ENCODE assay signal across 22 mouse cellular contexts in the genomic region with DNA sequence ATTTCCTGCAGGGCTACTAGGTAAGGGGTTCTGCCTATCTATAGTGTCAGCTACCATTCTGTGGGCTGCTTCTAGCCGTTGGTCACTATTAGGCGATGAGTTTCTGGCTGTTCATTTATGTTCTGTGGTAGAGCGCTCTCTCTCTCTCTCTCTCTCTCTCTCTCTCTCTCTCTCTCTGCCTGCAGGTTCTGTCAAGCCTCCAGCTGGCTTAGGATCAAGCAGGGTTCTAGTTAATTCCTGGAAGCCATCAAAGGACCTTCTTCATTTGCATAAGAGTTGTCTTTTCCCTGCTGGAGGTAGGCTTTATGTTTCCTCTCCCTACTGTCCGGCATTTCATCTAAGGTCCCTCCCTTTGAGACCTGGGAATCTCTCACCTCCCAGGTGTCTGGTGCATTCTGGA.
DNase-seq lines count a peak whose midpoint lies in the region; ATAC-seq lines count a peak whose summit lies in the region.
"Had no signal": no experiment of that assay in that cellular context is flagged by ENCODE, and none has a peak within 500 bp of the region (broad histone marks: within the 10 kb centered on the region; RNA-seq: fewer than 3 reads in every experiment).

No protein-coding gene starts in this region.

- H3K36me3 ChIP-seq in hindbrain, embryonic 16.5 days (ENCODE audit: control insufficient read depth, insufficient read depth, low read length), result no peaks in the 10 kb centered on the region
- H3K36me3 ChIP-seq in hindbrain, embryonic 13.5 days, result no peaks in the 10 kb centered on the region
- H3K36me3 ChIP-seq in midbrain, embryonic 16.5 days (ENCODE audit: control insufficient read depth, insufficient read depth, low read length), result no peaks in the 10 kb centered on the region
- H3K36me3 ChIP-seq in midbrain, embryonic 11.5 days (ENCODE audit: control insufficient read depth, insufficient read depth, low read length), result no peaks in the 10 kb centered on the region
- H3K36me3 ChIP-seq: embryonic facial prominence, embryonic 15.5 days; forebrain, embryonic 10.5 days; heart, embryonic 10.5 days; hindbrain, embryonic 15.5 days had no signal

- 29% methylated on average over 4 of the region's 4 CpGs for WGBS in hindbrain, embryonic 16.5 days
- WGBS in hindbrain, embryonic 13.5 days, result 30% methylated on average over 4 of the region's 4 CpGs
- WGBS in midbrain, embryonic 16.5 days, result 24% methylated on average over 4 of the region's 4 CpGs
- 31% methylated on average over 4 of the region's 4 CpGs for WGBS in midbrain, embryonic 11.5 days

- H3K4me3 ChIP-seq in hindbrain, embryonic 16.5 days (ENCODE audit: low read length), result no peak overlapping the region
- no peak overlapping the region for H3K4me3 ChIP-seq in hindbrain, embryonic 13.5 days
- H3K4me3 ChIP-seq in midbrain, embryonic 16.5 days (ENCODE audit: low read depth, low read length), result no peak overlapping the region
- H3K4me3 ChIP-seq in midbrain, embryonic 11.5 days (ENCODE audit: low read depth, low read length), result no peak overlapping the region
- H3K4me3 ChIP-seq: embryonic facial prominence, embryonic 15.5 days; erythroblast, embryonic 14.5 days; forebrain, embryonic 10.5 days; heart, embryonic 10.5 days; hindbrain, embryonic 15.5 days had no signal

- 0 out of 2 replicates have a peak, but pooled peaks have one; percentile 57 for ATAC-seq in hindbrain, embryonic 16.5 days
- no peak for ATAC-seq in hindbrain, embryonic 13.5 days (ENCODE audit: low FRiP score)
- peak; percentile 19; the same call in 1 of the 2 replicates for ATAC-seq in midbrain, embryonic 16.5 days
- ATAC-seq in midbrain, embryonic 11.5 days (ENCODE audit: low FRiP score), result no peak
- ATAC-seq: forebrain, embryonic 16.5 days had no signal

- no peaks in the 10 kb centered on the region for H3K9me3 ChIP-seq in hindbrain, embryonic 16.5 days (ENCODE audit: control insufficient read depth, low read length)
- no peaks in the 10 kb centered on the region for H3K9me3 ChIP-seq in hindbrain, embryonic 13.5 days
- no peaks in the 10 kb centered on the region for H3K9me3 ChIP-seq in midbrain, embryonic 16.5 days (replicated peaks; ENCODE audit: control insufficient read depth, low read length, poor library complexity, severe bottlenecking)
- H3K9me3 ChIP-seq in midbrain, embryonic 11.5 days (ENCODE audit: control insufficient read depth, low read length), result no peaks in the 10 kb centered on the region
- H3K9me3 ChIP-seq: embryonic facial prominence, embryonic 15.5 days; forebrain, embryonic 10.5 days; heart, embryonic 10.5 days; hindbrain, embryonic 15.5 days had no signal

- no peak for DNase-seq in midbrain, embryonic 11.5 days (ENCODE audit: low spot score, missing footprints)
- DNase-seq in ES-CJ7 (ENCODE audit: low read depth, low spot score) (peak; percentile 88), ZHBTc4 (ENCODE audit: low read depth, low spot score) (peak; percentile 79)
- no peak for DNase-seq in thymus, postnatal 10 days (ENCODE audit: low spot score in 2 of 2)
- DNase-seq: adrenal gland, adult 2 months; adrenal gland, postnatal 36 days; cerebellum, adult 11-12 months; cerebellum, adult 9-10 months; embryo, embryonic 11 days; gastrocnemius, postnatal 10 days; heart, adult 18-20 months; heart, postnatal 10 days; kidney, adult 11 months had no signal

- no peak overlapping the region for H3K9ac ChIP-seq in hindbrain, embryonic 16.5 days (ENCODE audit: low read depth, low read length)
- no peak overlapping the region for H3K9ac ChIP-seq in hindbrain, embryonic 13.5 days
- H3K9ac ChIP-seq in midbrain, embryonic 16.5 days (ENCODE audit: low read depth, low read length), result no peak overlapping the region
- H3K9ac ChIP-seq in midbrain, embryonic 11.5 days (ENCODE audit: low read length), result no peak overlapping the region
- H3K9ac ChIP-seq: embryonic facial prominence, embryonic 15.5 days; hindbrain, embryonic 15.5 days had no signal

- H3K4me2 ChIP-seq in hindbrain, embryonic 16.5 days (ENCODE audit: low read length), result no peak overlapping the region
- H3K4me2 ChIP-seq in hindbrain, embryonic 13.5 days, result no peak overlapping the region
- no peak overlapping the region for H3K4me2 ChIP-seq in midbrain, embryonic 16.5 days (ENCODE audit: low read length)
- H3K4me2 ChIP-seq in midbrain, embryonic 11.5 days, result no peak overlapping the region
- H3K4me2 ChIP-seq: embryonic facial prominence, embryonic 15.5 days; hindbrain, embryonic 15.5 days had no signal

- H3K4me1 ChIP-seq in hindbrain, embryonic 16.5 days (ENCODE audit: control insufficient read depth, insufficient read depth, low read depth, low read length), result 0 out of 2 replicates have a peak, but pooled peaks cover under 1% of the 10 kb centered on the region
- H3K4me1 ChIP-seq in hindbrain, embryonic 13.5 days (replicated peaks), result 0 out of 2 replicates have a peak, but pooled peaks cover 6% of the 10 kb centered on the region
- H3K4me1 ChIP-seq in midbrain, embryonic 16.5 days (ENCODE audit: control insufficient read depth, insufficient read depth, low read length), result peaks cover 4% of the 10 kb centered on the region; the same call in 1 of the 2 replicates
- H3K4me1 ChIP-seq in midbrain, embryonic 11.5 days (ENCODE audit: control insufficient read depth, insufficient read depth, low read length), result no peaks in the 10 kb centered on the region

- no peak overlapping the region for H3K27ac ChIP-seq in hindbrain, embryonic 16.5 days (ENCODE audit: low read depth, low read length)
- no peak overlapping the region for H3K27ac ChIP-seq in hindbrain, embryonic 13.5 days
- H3K27ac ChIP-seq in midbrain, embryonic 16.5 days (ENCODE audit: low read length), result no peak overlapping the region
- H3K27ac ChIP-seq in midbrain, embryonic 11.5 days (ENCODE audit: low read depth, low read length), result no peak overlapping the region
- H3K27ac ChIP-seq: embryonic facial prominence, embryonic 15.5 days; forebrain, embryonic 10.5 days; heart, embryonic 10.5 days; hindbrain, embryonic 15.5 days had no signal

- no peaks in the 10 kb centered on the region for H3K27me3 ChIP-seq in hindbrain, embryonic 16.5 days (replicated peaks; ENCODE audit: control insufficient read depth, insufficient read depth, low read length)
- no peaks in the 10 kb centered on the region for H3K27me3 ChIP-seq in hindbrain, embryonic 13.5 days
- H3K27me3 ChIP-seq in midbrain, embryonic 16.5 days (ENCODE audit: control insufficient read depth, insufficient read depth, low read depth, low read length), result no peaks in the 10 kb centered on the region
- no peaks in the 10 kb centered on the region for H3K27me3 ChIP-seq in midbrain, embryonic 11.5 days (ENCODE audit: control insufficient read depth, insufficient read depth, low read length)
- H3K27me3 ChIP-seq: embryonic facial prominence, embryonic 15.5 days; hindbrain, embryonic 15.5 days had no signal

Comparison
In these comparisons a context has a peak if more than half of its experiments do, and no peak if none do; other contexts are left out.
1. ATAC-seq: peak in hindbrain, embryonic 16.5 days (single experiment) and midbrain, embryonic 16.5 days (single experiment); none in hindbrain, embryonic 13.5 days (single experiment) and midbrain, embryonic 11.5 days (single experiment).
2. DNase-seq: peak in ES-CJ7 (single experiment) and ZHBTc4 (single experiment); none in midbrain, embryonic 11.5 days (single experiment) and thymus, postnatal 10 days (0 of 2).